Mouse (Mus musculus) erythroblast, embryonic 14.5 days (primary cell): Measurements from ENCODE around the gene Pld5. TPM values are rescaled to one million over a fixed set of nuclear protein-coding genes. Genes with fewer than 3 reads are reported as not detected.

Source experiments
- H3K27me3 ChIP-seq: 2 replicates; pipeline ENCODE4 v1.6.1; 2012; ENCODE audit warnings: inconsistent platforms; ENCODE audit not compliant: control insufficient read depth
- H3K36me3 ChIP-seq: 2 replicates; pipeline ENCODE4 v1.6.1; 2012; ENCODE audit warnings: mild to moderate bottlenecking, inconsistent platforms; ENCODE audit not compliant: control insufficient read depth
- H3K4me1 ChIP-seq: 2 replicates; pipeline ENCODE4 v1.6.1; 2012; ENCODE audit warnings: inconsistent platforms; ENCODE audit not compliant: control insufficient read depth
- H3K4me3 ChIP-seq: replicated peaks from 2 replicates; pipeline ENCODE3; 2012; ENCODE audit warnings: moderate library complexity, mild to moderate bottlenecking, inconsistent platforms
- H3K9me3 ChIP-seq: 2 replicates; pipeline ENCODE4 v1.6.1; 2012; ENCODE audit warnings: low read length, inconsistent platforms, mixed read lengths; ENCODE audit not compliant: control insufficient read depth
- GATA1 ChIP-seq: IDR thresholded peaks from 2 replicates; pipeline ENCODE4 v1.6.1; 2012; ENCODE audit warnings: low read length, inconsistent platforms, mixed read lengths
- TAL1 ChIP-seq: IDR thresholded peaks from 3 replicates; pipeline ENCODE4 v1.6.1; 2012; ENCODE audit warnings: low read length, inconsistent platforms, mixed read lengths
- polyA plus RNA-seq: library from polyadenylated mRNA; stranded (reverse); fragments of >175 nt; gene quantifications from 2 replicates; pipeline ENCODE4 v1.2.3, GENCODE M21; 2012

The Pld5 gene
- polyA plus RNA-seq, 1 experiment = not detected

DNA sequence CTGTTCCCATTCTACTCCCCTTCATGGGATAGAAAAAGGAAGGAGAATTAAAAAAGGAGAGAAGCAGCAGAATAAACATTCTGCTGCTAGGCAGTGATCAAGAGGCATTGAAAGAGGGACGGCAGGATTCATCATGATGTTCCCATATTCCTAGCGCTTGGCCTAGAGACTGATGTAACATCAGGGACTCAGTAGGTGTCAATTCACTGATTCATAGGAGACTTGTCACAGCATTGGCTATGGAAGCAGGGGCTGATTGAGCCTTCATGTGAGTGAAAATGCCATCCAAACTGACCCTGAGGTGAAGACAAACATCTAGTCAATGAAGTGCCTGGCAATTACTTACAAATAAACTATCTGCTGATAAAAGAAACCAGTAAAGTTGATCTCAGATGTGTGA is 324.3 kb downstream of the Pld5 start:
- no peak for TF ChIP-seq TAL1
- TF ChIP-seq GATA1 = no peak
- H3K36me3 ChIP-seq = no peaks in the 10 kb centered on the region
- H3K27me3 ChIP-seq = no peaks in the 10 kb centered on the region
- H3K4me1 ChIP-seq = no peaks in the 10 kb centered on the region
- no peak overlapping the region for H3K4me3 ChIP-seq
- no peaks in the 10 kb centered on the region for H3K9me3 ChIP-seq

DNA sequence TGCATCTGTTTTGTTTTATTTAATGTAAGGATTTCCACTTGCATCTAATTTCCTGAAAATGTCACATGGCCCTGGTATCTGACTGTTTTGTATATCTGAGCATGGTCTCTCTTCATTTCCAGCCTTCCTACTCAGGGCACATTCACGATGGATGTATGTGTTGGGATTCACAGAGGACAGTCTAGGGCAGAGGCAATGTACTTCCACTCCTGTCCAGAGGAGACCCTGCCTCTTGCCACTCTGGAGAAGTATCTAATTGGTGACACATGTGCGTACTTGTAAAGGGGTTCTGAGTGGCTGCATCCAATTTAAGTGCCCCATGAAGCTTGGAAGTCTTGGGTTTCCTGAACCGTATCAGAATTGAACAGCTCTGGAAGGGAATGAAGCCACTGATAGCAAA is 324.7 kb downstream of the Pld5 start:
- H3K36me3 ChIP-seq = no peaks in the 10 kb centered on the region
- TF ChIP-seq GATA1 = no peak
- TF ChIP-seq TAL1 = no peak
- H3K9me3 ChIP-seq = no peaks in the 10 kb centered on the region
- H3K4me3 ChIP-seq = no peak overlapping the region
- H3K27me3 ChIP-seq = no peaks in the 10 kb centered on the region
- H3K4me1 ChIP-seq = no peaks in the 10 kb centered on the region

DNA sequence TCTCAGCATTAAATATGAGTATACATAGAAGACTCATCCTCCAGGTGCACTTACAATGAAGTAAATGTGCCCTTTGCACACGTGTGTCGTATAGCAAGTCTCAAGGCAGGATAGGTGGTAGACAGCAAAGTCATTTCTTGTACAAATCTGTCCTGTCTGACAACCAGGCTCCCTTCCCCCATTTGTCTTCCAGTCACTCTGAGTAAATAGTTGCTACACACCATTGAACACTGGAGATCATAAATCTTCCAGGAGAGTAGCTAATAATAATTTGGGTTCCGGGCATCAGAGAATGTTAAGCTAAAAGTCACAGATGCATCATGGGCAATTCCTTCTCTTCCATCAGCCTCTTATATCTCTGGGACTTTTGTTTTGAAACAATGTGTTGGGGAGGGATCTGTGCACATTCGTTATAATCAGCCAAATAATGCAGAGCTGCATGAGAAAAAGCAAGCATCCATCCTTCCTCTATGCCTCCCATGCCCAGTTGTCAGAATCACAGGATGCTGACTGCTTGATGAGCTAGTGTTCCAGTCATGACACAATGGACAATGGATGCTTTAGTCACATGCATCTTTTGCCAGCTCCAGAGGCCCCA is 328.3 kb downstream of the Pld5 start:
- Histone ChIP-seq H3K4me3 (no peak overlapping the region), H3K4me1 (no peaks in the 10 kb centered on the region), H3K27me3 (no peaks in the 10 kb centered on the region), H3K36me3 (no peaks in the 10 kb centered on the region), H3K9me3 (no peaks in the 10 kb centered on the region)
- TF ChIP-seq GATA1 = no peak

DNA sequence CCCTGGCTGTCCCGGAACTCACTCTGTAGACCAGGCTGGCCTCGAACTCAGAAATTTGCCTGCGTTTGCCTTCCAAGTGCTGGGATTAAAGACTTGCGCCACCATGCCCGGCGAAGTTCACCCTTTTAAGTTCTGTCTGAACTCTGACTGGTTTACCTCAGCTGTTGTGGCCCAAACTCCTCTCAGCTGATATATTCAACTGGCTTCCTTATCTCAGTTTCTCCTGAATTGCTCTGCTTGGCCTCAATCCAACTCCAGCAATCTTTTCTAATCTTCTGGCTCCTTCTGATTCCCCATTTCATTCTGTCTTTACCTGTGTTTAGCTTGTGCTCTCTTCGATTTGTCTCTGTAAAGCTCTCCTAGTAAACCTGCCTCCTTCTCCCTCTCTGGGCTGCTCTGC is 331.9 kb downstream of the Pld5 start:
- H3K4me3 ChIP-seq = no peak overlapping the region
- no peaks in the 10 kb centered on the region for H3K27me3 ChIP-seq
- no peaks in the 10 kb centered on the region for H3K9me3 ChIP-seq
- no peaks in the 10 kb centered on the region for H3K36me3 ChIP-seq
- no peaks in the 10 kb centered on the region for H3K4me1 ChIP-seq
- TF ChIP-seq GATA1 (no peak), TAL1 (no peak)

DNA sequence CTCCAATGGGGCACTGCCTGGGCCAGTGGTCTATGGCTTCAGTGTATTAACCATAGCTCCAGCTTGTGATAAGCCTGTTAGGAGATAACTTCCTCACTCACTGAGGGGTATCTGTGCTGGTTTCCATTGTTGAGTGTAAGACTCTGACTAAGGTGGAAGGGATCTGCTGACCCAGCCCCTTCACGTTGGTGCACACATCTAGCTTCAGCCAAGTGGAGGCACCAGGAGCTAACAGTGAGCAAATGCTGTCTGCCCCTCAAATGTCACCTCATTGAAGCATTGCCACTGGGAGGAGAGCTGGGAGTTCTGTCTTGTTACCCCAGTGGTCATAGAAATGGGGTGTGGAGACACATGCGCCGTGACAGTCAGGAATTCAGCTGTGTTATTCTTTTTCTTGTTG is 336.4 kb downstream of the Pld5 start:
- H3K4me3 ChIP-seq = no peak overlapping the region
- no peaks in the 10 kb centered on the region for H3K36me3 ChIP-seq
- no peaks in the 10 kb centered on the region; the same call in 1 of the 2 replicates for H3K9me3 ChIP-seq
- no peaks in the 10 kb centered on the region for H3K27me3 ChIP-seq
- no peaks in the 10 kb centered on the region; the same call in 1 of the 2 replicates for H3K4me1 ChIP-seq
- TF ChIP-seq TAL1 (no peak), GATA1 (no peak)

DNA sequence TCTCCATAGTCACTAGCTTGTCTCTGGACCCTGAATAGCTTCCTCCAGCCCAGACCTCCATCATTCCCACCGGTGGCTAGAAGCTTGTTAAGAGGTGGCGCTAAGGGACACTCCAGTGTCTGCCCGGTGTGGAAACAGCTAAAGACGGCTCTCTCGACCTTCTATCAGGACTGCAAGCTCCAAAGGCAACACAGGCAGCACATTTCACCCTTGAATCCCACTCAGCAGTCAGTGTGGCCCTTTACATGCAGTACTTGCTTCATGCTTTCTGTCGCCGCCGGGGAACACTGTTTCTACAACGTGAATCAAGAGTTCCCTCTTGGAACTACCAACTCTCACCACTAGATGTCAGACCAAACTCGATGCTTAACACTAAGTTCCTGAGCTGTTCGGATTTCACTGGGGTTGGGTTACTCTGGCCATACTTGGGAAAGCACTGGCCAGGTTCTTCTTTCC is 338.8 kb downstream of the Pld5 start:
- Histone ChIP-seq H3K4me1 (no peaks in the 10 kb centered on the region; the same call in 1 of the 2 replicates), H3K4me3 (no peak overlapping the region), H3K36me3 (no peaks in the 10 kb centered on the region), H3K9me3 (no peaks in the 10 kb centered on the region; the same call in 1 of the 2 replicates), H3K27me3 (no peaks in the 10 kb centered on the region)
- TF ChIP-seq GATA1 = no peak
- no peak for TF ChIP-seq TAL1

DNA sequence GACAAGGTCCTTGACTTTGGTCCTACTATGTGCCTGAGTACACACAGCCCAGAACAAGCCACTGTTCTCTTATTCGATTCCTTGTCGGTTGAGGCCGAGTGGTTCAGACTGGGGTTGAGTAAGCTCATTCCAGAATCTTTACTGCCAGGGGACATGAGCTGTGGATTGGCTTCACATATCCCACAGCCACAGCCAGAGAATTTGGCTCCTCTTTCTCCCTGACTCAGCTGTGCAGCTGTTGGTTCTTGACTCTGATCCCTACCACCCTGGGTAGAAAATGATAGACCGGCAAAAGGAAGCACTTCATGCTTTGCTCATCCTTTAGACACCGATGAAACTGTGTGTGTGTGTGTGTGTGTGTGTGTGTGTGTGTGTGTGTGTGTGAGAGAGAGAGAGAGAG is 343.7 kb downstream of the Pld5 start:
- no peak overlapping the region for H3K4me3 ChIP-seq
- H3K4me1 ChIP-seq = no peaks in the 10 kb centered on the region; the same call in 1 of the 2 replicates
- H3K36me3 ChIP-seq = no peaks in the 10 kb centered on the region
- H3K9me3 ChIP-seq = no peaks in the 10 kb centered on the region
- TF ChIP-seq GATA1 (no peak), TAL1 (no peak)
- no peaks in the 10 kb centered on the region for H3K27me3 ChIP-seq

DNA sequence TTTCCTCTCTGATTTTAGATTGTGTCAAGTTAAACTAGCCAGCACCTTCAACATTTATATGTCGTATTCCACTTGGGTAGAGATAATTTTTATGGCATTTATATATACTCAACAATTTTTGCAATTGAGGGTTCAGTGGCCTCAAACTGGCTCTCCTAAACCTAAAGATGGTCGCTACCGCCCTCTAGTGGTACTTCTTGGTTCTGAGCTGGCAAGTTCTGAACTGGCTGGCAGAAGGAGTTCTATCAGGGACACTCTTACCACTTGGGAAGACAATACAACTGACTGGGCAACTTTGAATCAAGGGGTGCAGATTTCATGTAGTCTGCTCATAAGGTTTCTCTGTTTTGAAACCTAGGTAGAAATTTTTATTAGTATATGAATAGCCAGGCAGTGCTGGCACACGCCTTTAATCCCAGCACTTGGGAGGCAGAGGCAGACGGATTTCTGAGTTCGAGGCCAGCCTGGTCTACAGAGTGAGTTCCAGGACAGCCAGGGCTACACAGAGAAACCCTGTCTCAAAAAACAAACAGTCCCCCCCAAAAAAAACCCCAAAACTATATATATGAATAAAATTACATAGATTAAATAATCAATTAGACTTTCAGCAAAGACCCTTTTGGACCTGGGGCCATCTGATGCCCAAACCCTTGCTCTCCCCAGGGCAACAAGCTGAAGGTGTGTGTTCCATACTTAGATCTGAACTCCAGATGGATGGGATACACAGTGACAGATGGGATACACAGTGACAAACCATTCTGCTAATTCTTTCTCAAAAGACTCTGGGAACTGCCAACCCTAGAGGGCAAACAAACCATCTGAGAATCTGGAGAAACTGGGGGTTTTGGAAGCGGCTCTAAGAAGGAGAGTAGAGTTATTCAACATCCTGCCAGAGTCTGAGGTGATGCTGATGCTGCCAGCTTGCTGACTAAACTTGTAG is 351.0 kb downstream of the Pld5 start:
- H3K36me3 ChIP-seq = no peaks in the 10 kb centered on the region
- no peak overlapping the region for H3K4me3 ChIP-seq
- no peaks in the 10 kb centered on the region for H3K4me1 ChIP-seq
- no peaks in the 10 kb centered on the region for H3K9me3 ChIP-seq
- H3K27me3 ChIP-seq = no peaks in the 10 kb centered on the region
- no peak for TF ChIP-seq GATA1
- TF ChIP-seq TAL1 = no peak

DNA sequence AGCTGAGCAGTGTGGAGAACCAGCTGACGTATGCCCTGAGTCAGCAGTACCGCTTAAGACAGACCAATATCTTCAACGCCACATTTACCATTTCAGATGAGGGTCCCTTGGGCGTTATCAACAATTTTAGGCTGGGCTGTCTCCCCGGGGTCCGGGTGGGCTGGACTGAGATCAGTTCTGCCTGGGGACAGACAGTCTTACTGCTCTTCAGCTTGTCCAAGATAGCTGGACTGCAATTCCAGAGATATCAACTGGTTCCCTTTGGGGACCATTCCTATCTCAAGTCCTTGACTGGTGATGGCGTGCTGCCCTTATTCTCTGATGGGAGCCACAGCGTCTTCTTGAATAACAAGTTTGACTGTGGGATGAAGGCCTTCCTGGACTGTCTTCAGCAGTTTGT is 354.0 kb downstream of the Pld5 start:
- no peaks in the 10 kb centered on the region for H3K27me3 ChIP-seq
- TF ChIP-seq GATA1 = no peak
- no peak for TF ChIP-seq TAL1
- no peaks in the 10 kb centered on the region for H3K36me3 ChIP-seq
- no peaks in the 10 kb centered on the region for H3K4me1 ChIP-seq
- no peak overlapping the region for H3K4me3 ChIP-seq
- no peaks in the 10 kb centered on the region for H3K9me3 ChIP-seq
